Mouse (Mus musculus): Measurements from ENCODE around the gene Ralgds. TPM values are rescaled to one million over a fixed set of nuclear protein-coding genes. Genes with fewer than 3 reads are reported as not detected.
A peak's percentile ranks its signal among the peaks of the same experiment; 100 is the strongest.

Ralgds gene
- polyA plus RNA-seq, 1 experiment from 2014 or later, result 27.5 TPM

DNA sequence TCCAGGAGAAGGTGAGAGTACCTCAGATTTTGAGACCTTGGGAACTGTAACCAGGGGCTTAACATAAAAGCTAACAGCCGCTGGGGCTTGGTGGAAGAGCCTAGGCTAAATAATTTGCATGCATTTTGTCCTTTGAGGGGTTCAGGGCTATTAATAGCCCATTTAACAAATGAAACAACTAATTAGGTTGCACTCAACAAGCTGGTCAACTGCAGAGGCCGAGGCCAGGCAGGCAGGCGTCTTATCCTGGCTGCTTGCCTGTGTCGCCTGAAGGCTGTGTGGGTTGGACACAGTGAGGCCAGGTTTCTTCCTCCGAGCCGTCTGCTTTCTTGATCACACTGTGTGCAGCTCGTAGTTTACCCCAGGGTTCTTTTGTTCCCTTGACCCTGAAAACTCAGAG, 22.7 kb downstream of the Ralgds start:
- no peaks in the 10 kb centered on the region for H3K36me3 ChIP-seq
- H3K9me3 ChIP-seq, result no peaks in the 10 kb centered on the region
- H3K27me3 ChIP-seq (replicated peaks), result no peaks in the 10 kb centered on the region
- peak overlapping the region; percentile 87; the same call in 1 of the 2 replicates for H3K4me2 ChIP-seq
- peaks cover 75% of the 10 kb centered on the region for H3K4me1 ChIP-seq
- ATAC-seq (ENCODE audit: insufficient read depth, low FRiP score, low read depth), result no peak
- peak overlapping the region; percentile 82 for H3K27ac ChIP-seq
- WGBS, result 51% methylated on average over 7 of the region's 7 CpGs
- no peak overlapping the region for H3K9ac ChIP-seq
- no peak overlapping the region for H3K4me3 ChIP-seq (replicated peaks)

DNA sequence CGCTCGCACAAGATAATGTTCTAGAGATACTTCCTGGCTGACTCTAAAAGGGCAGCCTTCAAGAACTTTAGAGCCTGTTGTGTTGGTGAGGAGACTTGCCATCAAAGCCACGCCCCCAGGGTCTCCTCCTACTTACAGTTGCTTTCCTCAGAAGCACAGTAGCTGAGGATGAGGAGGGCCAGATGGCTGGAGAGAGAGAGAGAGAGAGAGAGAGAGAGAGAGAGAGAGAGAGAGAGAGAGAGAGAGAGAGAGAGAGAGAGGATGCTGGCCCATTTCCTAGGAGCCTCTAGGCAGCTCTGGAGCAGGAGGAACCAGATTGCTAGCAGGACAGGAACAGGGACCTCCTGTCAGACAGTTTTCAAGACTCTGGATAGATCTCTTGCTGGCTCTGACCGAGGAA, 23.2 kb downstream of the Ralgds start:
- Histone ChIP-seq H3K9ac (no peak overlapping the region), H3K4me1 (peaks cover 75% of the 10 kb centered on the region)
- ATAC-seq (ENCODE audit: insufficient read depth, low FRiP score, low read depth), result no peak

DNA sequence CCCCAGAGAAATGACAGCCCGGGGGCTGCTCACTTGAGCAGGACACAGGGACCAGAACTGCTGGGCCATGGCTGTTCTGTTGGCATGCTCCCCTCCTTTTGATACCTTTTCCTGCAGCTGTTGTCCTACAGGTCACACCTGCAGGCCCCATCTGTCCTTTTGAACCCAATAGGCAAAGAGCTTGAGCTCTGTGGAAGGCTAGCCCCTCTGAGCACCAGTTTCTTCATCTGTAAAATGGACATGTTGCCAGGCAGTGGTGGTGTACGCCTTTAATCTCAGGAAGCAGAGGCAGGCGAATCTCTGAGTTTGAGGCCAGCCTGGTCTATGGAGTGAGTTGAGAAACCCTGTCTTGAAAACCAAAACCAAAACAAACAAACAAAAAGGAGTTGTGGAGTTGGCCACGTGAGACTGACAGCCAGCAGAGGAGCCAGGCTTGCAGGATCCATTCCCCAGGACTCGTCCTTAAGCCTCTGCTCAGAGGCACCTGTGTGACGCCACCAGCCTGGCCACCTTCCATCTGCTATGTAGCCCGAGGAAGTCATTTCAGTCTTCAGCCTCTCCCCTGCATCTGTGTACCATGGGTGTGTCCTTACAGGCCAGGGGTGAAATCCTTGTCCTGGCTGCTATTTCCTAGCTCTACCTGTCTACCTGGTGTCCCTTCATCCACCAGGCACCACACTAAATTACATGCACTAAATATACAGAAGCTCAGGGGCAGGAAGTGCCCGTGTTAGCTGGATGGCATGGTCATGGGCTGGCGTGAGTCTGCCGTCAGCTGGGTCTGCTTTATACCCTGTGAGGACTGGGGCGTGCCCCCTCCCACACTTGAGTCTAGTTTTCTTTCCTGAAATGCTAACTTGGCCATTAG, 24.1 kb downstream of the Ralgds start:
- Histone ChIP-seq H3K9ac (no peak overlapping the region; the same call in 1 of the 2 replicates), H3K27me3 (replicated peaks) (no peaks in the 10 kb centered on the region), H3K9me3 (no peaks in the 10 kb centered on the region), H3K4me3 (replicated peaks) (no peak overlapping the region), H3K27ac (peak overlapping the region; percentile 63), H3K36me3 (no peaks in the 10 kb centered on the region; the same call in 1 of the 2 replicates), H3K4me1 (peaks cover 76% of the 10 kb centered on the region), H3K4me2 (no peak overlapping the region)
- 72% methylated on average over 11 of the region's 11 CpGs for WGBS
- no peak for ATAC-seq (ENCODE audit: insufficient read depth, low FRiP score, low read depth)

More for the DNA sequence above, 23.2 kb downstream of the Ralgds start:
- WGBS, result 42% methylated on average over 4 of the region's 4 CpGs
- Histone ChIP-seq H3K4me3 (replicated peaks) (no peak overlapping the region), H3K36me3 (no peaks in the 10 kb centered on the region), H3K27me3 (replicated peaks) (no peaks in the 10 kb centered on the region), H3K27ac (peak overlapping the region; percentile 82), H3K9me3 (no peaks in the 10 kb centered on the region), H3K4me2 (peak overlapping the region; percentile 87; the same call in 1 of the 2 replicates)

DNA sequence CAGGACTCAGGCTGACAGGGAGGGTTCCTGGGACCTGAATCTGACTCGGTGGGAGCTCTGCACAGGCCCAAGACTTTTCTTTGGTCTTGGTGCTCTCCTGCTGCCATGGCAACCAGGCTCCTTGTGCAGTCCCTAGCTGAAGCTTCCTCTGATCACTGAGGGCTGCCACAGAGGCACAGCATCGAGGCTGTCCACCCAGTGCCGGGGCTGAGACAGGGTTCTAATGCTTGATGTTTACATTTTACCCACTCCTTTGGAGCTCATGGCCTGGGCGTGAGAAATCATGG, 24.7 kb downstream of the Ralgds start:
- Histone ChIP-seq H3K36me3 (peaks cover 4% of the 10 kb centered on the region), H3K9me3 (no peaks in the 10 kb centered on the region), H3K9ac (no peak overlapping the region), H3K4me1 (peaks cover 76% of the 10 kb centered on the region), H3K27ac (peak overlapping the region; percentile 35), H3K4me2 (no peak overlapping the region), H3K4me3 (replicated peaks) (no peak overlapping the region), H3K27me3 (replicated peaks) (no peaks in the 10 kb centered on the region)
- 42% methylated on average over 4 of the region's 4 CpGs for WGBS
- ATAC-seq (ENCODE audit: insufficient read depth, low FRiP score, low read depth), result no peak

DNA sequence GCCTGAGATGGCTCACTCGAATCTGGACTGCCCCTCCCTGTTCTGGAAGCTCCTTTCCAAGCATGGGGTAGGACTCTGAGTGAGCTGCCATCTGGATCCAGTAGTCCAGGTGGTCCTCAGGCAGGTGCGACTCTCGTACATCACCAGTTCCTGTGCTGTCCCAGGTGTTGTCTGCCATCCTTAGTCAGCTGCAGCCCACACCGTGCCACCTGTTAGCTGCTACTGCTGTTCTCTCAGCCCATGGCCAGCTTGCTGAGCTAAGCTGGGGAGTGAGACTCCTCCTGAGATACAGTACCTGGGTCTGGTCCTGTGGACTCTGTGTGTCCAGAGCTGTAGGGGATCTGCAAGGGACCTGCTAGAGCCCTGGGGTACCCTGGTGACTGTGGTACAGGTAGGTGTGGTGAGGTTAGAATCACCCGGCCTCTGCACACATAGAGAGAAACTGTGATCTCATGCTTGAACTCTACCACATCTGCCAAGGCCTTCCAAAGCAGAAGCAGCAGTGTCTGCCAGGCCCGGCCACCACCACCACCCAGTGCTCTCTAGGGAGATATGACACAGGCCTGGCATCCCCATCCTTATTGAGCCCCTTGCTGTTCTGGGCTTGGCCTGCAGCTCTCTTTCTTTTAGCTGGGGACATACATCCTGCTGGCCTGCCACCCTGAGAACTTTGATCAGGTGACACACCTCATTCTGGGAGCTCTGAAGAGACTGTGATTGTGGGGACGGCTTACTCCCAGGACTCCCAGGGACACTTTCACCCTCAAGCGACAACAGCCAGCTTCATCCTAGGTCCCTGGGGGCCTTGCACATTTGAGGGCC, 25.3 kb downstream of the Ralgds start:
- Histone ChIP-seq H3K9me3 (no peaks in the 10 kb centered on the region), H3K9ac (no peak overlapping the region), H3K27me3 (replicated peaks) (no peaks in the 10 kb centered on the region), H3K4me2 (no peak overlapping the region), H3K36me3 (peaks cover 7% of the 10 kb centered on the region), H3K27ac (peak overlapping the region; percentile 67; the same call in 1 of the 2 replicates), H3K4me3 (replicated peaks) (no peak overlapping the region), H3K4me1 (peaks cover 70% of the 10 kb centered on the region)
- no peak for ATAC-seq (ENCODE audit: insufficient read depth, low FRiP score, low read depth)
- 74% methylated on average over 8 of the region's 8 CpGs for WGBS

DNA sequence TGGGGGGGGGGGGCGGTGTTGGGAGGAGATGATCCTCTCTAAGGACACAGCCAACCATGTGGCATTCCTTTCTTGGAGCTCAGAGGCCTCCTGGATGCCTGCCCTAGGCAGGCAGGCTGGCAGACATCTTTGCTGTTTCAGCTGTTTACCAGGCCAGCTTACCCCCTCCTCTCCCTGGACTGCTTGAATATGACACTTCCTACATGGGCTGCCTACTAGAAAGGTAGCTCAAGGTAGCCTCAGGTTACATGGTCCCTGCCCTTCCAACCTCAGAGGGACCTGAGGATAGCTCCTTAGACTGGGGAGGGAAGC, 25.8 kb downstream of the Ralgds start:
- H3K36me3 ChIP-seq, result peaks cover 9% of the 10 kb centered on the region
- no peak overlapping the region for H3K4me3 ChIP-seq (replicated peaks)
- no peaks in the 10 kb centered on the region for H3K27me3 ChIP-seq (replicated peaks)
- no peak overlapping the region for H3K4me2 ChIP-seq
- H3K9me3 ChIP-seq, result no peaks in the 10 kb centered on the region
- H3K27ac ChIP-seq, result peak overlapping the region; percentile 67
- peaks cover 67% of the 10 kb centered on the region for H3K4me1 ChIP-seq
- no peak overlapping the region for H3K9ac ChIP-seq
- 50% methylated on average over 1 of the region's 1 CpGs for WGBS
- ATAC-seq (ENCODE audit: insufficient read depth, low FRiP score, low read depth), result no peak

DNA sequence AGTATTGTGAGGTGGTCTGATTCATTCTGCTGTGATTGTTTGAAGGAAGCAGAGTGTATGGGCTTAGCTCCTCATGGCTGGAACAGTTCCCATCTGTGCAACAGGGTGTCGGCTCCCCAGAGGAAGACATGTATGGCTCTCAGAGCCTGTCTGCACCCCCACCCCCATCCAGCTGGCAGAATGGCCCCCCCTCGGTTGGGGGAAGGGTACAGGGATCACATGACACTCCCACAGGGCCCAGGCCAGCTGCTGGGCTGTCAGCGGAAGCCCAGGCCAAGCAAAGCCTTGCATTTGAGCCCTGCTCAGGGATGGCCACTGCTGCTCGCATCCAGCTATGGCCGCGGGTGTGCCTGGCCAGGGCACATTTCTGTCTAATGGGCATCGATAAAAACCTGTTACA, 26.3 kb downstream of the Ralgds start:
- Histone ChIP-seq H3K4me1 (peaks cover 63% of the 10 kb centered on the region), H3K27ac (peak overlapping the region; percentile 67), H3K4me3 (replicated peaks) (no peak overlapping the region), H3K36me3 (peaks cover 13% of the 10 kb centered on the region), H3K27me3 (replicated peaks) (no peaks in the 10 kb centered on the region), H3K9ac (no peak overlapping the region), H3K9me3 (no peaks in the 10 kb centered on the region), H3K4me2 (peak overlapping the region; percentile 17)
- WGBS, result 42% methylated on average over 7 of the region's 7 CpGs
- 0 out of 2 replicates have a peak, but pooled peaks have one; percentile 23 for ATAC-seq (ENCODE audit: insufficient read depth, low FRiP score, low read depth)

DNA sequence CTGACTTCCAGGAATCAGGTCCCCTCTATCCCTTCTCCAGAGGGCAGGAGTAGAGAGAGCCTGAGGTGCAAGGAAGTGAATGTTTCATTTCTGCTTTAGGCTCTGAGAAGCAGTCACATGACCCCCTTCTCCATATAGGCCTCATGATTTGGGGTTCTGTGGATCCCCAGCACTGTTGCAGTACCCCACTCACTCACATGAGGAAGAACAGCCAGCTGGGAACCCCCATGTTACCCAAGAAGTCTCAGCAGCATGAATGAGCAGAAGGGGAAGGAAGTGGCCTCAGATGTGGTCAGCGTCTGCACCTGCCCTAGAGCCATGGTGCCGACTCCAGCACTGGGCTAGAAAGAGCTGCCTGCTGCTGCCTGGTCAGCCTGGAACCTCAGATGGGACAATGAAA, 27.0 kb downstream of the Ralgds start:
- Histone ChIP-seq H3K36me3 (peaks cover 18% of the 10 kb centered on the region), H3K4me3 (replicated peaks) (no peak overlapping the region), H3K27ac (peak overlapping the region; percentile 67), H3K9ac (no peak overlapping the region), H3K27me3 (replicated peaks) (no peaks in the 10 kb centered on the region), H3K4me2 (no peak overlapping the region), H3K9me3 (no peaks in the 10 kb centered on the region), H3K4me1 (peaks cover 55% of the 10 kb centered on the region)
- no peak for ATAC-seq (ENCODE audit: insufficient read depth, low FRiP score, low read depth)
- 73% methylated on average over 2 of the region's 2 CpGs for WGBS

DNA sequence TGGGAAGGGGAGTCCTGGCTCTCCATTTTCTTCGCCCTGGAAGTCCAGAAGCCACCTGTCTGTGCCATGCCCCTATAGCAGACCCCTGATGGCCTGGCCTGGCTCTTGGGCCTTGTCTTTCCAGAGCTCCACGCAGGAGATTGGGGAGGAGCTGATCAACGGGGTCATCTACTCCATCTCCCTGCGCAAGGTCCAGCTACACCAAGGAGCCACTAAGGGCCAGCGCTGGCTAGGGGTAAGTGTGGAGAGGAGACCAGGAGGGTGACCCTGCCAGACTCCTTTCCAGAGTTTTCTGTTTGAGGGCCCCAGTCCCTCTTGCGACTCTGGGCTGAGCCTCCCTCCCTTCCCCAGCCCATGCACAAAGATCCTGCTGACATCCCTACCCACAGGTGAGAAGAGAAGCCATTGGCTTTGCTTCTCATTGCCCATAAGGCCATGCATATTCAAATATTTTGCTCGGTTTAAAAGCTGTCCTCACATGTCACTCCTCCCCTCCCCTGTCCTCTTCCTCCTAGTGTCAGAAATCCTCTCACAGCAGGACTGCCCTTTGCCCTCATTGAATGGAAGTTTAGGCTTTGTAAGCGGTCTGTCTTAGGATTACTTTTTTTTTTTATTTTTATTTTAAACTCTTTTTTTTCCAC, 27.8 kb downstream of the Ralgds start:
- 75% methylated on average over 8 of the region's 8 CpGs for WGBS
- Histone ChIP-seq H3K4me1 (peaks cover 48% of the 10 kb centered on the region), H3K4me2 (no peak overlapping the region), H3K36me3 (peaks cover 25% of the 10 kb centered on the region), H3K27ac (no peak overlapping the region), H3K9ac (no peak overlapping the region), H3K27me3 (replicated peaks) (no peaks in the 10 kb centered on the region), H3K9me3 (no peaks in the 10 kb centered on the region), H3K4me3 (replicated peaks) (no peak overlapping the region)
- ATAC-seq (ENCODE audit: insufficient read depth, low FRiP score, low read depth), result no peak

DNA sequence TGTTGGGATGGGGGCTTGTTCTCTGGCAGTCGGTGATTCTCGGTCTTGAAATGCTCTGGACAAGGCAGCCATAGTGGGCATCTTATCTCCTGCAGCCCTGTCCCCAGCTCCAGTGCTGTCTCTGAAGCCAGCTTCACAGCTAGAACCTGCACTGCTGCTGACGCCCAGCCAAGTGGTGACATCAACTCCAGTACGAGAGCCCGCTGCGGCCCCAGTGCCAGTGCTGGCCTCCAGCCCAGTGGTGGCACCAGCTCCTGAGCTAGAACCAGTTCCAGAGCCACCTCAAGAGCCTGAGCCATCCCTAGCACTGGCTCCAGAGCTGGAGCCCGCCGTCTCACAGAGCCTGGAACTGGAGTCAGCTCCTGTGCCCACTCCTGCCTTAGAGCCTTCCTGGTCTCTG, 31.0 kb downstream of the Ralgds start:
- no peaks in the 10 kb centered on the region for H3K27me3 ChIP-seq (replicated peaks)
- H3K9me3 ChIP-seq, result no peaks in the 10 kb centered on the region
- H3K27ac ChIP-seq, result no peak overlapping the region
- no peak overlapping the region for H3K4me3 ChIP-seq (replicated peaks)
- H3K9ac ChIP-seq, result no peak overlapping the region
- no peak for ATAC-seq (ENCODE audit: insufficient read depth, low FRiP score, low read depth)
- no peak overlapping the region for H3K4me2 ChIP-seq
- peaks cover 33% of the 10 kb centered on the region for H3K36me3 ChIP-seq
- peaks cover 21% of the 10 kb centered on the region for H3K4me1 ChIP-seq
- 93% methylated on average over 8 of the region's 8 CpGs for WGBS

DNA sequence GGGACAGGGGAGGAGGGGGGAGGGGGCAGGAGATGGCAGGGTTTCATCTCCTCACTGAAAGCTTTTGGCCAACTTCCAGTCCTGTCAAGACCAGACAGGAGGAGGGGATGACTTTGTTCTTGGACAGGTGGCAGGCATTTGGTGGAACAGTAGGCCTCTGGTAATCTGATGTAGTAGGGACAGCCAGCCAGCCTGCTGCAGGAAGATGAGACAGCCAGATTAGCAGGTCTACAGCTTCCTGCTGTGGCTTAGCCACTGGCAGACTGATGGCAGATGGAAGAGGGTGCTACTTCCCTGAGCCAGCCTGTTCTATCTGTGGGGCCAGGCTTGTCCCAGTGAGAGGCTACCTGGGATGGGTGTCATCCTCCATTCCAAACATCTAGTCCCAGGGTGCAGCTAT, 33.1 kb downstream of the Ralgds start:
- Histone ChIP-seq H3K9ac (no peak overlapping the region), H3K27me3 (replicated peaks) (no peaks in the 10 kb centered on the region), H3K36me3 (peaks cover 52% of the 10 kb centered on the region), H3K9me3 (no peaks in the 10 kb centered on the region), H3K4me2 (no peak overlapping the region), H3K4me1 (peaks cover 8% of the 10 kb centered on the region; the same call in 1 of the 2 replicates), H3K27ac (no peak overlapping the region), H3K4me3 (replicated peaks) (no peak overlapping the region)
- ATAC-seq (ENCODE audit: insufficient read depth, low FRiP score, low read depth), result no peak

DNA sequence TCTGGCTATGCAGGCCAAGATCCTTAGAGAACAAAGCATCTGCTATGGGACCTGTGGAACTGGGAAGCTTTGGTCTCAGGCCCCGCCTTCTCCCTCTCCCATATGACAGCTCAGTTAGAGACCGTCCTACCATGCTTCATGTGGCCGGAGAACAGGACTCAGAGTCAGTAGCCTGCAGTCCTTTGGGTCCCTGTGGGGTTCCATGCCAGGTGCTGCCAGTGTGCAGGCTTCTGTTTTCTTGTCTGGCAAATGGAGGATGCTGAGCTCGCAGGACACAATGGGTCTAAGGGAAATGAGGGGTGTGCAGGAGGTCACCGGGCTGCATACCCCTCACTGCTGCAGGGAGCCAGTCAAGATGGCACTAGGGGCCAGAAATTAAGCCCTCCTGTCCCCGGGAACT, 33.6 kb downstream of the Ralgds start:
- H3K4me1 ChIP-seq, result peaks cover 5% of the 10 kb centered on the region; the same call in 1 of the 2 replicates
- no peaks in the 10 kb centered on the region for H3K27me3 ChIP-seq (replicated peaks)
- no peak overlapping the region for H3K9ac ChIP-seq
- no peak overlapping the region for H3K4me3 ChIP-seq (replicated peaks)
- WGBS, result 79% methylated on average over 6 of the region's 6 CpGs
- H3K4me2 ChIP-seq, result no peak overlapping the region
- peaks cover 54% of the 10 kb centered on the region for H3K36me3 ChIP-seq
- no peak for ATAC-seq (ENCODE audit: insufficient read depth, low FRiP score, low read depth)
- H3K9me3 ChIP-seq, result no peaks in the 10 kb centered on the region
- no peak overlapping the region for H3K27ac ChIP-seq

Data from stomach, embryonic 15.5 days (tissue).